27 mouse cellular contexts compared by ENCODE assay signal in the genomic region with DNA sequence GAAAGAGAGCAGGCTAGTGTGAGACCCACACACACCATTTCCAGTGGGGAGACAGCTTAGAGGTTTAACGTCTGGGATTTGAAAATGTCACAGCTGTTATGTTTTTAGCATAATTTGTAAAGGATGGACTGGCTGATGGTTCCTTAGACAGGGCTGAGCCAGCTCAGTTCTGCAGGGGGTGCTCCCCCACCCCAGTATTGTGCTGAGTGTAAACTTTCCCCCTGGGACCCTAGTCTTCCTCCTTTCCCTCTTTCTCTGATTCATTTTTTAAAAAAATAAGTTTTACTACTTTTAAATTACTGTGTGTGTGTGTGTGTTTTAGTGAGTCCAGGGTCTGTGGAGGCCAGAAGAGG. TPM values are rescaled to one million over a fixed set of nuclear protein-coding genes. Genes with fewer than 3 reads are reported as not detected.
A peak's percentile ranks its signal among the peaks of the same experiment; 100 is the strongest.
DNase-seq lines count a peak whose midpoint lies in the region; ATAC-seq and TF ChIP-seq lines count a peak whose summit lies in the region.
"Had no signal": no experiment of that assay in that cellular context is flagged by ENCODE, and none has a peak within 500 bp of the region (broad histone marks: within the 10 kb centered on the region; RNA-seq: fewer than 3 reads in every experiment).

No protein-coding gene starts in this region.

- 54% methylated on average over 1 of the region's 1 CpGs for WGBS in hindbrain, embryonic 12.5 days
- WGBS in hindbrain, embryonic 16.5 days = 32% methylated on average over 1 of the region's 1 CpGs
- WGBS in lung, embryonic 15.5 days = 41% methylated on average over 1 of the region's 1 CpGs
- 31% methylated on average over 1 of the region's 1 CpGs for WGBS in stomach, embryonic 14.5 days
- WGBS in stomach, postnatal 0 days = 35% methylated on average over 1 of the region's 1 CpGs

- no peaks in the 10 kb centered on the region for H3K36me3 ChIP-seq in hindbrain, embryonic 12.5 days
- no peaks in the 10 kb centered on the region for H3K36me3 ChIP-seq in hindbrain, embryonic 16.5 days (ENCODE audit: control insufficient read depth, insufficient read depth, low read length)
- H3K36me3 ChIP-seq in lung, embryonic 15.5 days = no peaks in the 10 kb centered on the region
- no peaks in the 10 kb centered on the region for H3K36me3 ChIP-seq in stomach, embryonic 14.5 days (ENCODE audit: control insufficient read depth, insufficient read depth, low read length)
- H3K36me3 ChIP-seq in stomach, postnatal 0 days (ENCODE audit: control insufficient read depth, insufficient read depth, low read length) = no peaks in the 10 kb centered on the region
- H3K36me3 ChIP-seq: heart, embryonic 12.5 days; limb, embryonic 12.5 days; liver, embryonic 12.5 days; neural tube, embryonic 12.5 days had no signal

- no peak overlapping the region for H3K4me2 ChIP-seq in hindbrain, embryonic 12.5 days (replicated peaks)
- no peak overlapping the region for H3K4me2 ChIP-seq in hindbrain, embryonic 16.5 days (ENCODE audit: low read length)
- H3K4me2 ChIP-seq in lung, embryonic 15.5 days = no peak overlapping the region
- no peak overlapping the region for H3K4me2 ChIP-seq in stomach, embryonic 14.5 days (replicated peaks; ENCODE audit: low read depth, low read length)
- no peak overlapping the region for H3K4me2 ChIP-seq in stomach, postnatal 0 days (replicated peaks; ENCODE audit: low read depth)
- H3K4me2 ChIP-seq: heart, embryonic 12.5 days; limb, embryonic 12.5 days; liver, embryonic 12.5 days; neural tube, embryonic 12.5 days had no signal

- ATAC-seq in hindbrain, embryonic 12.5 days (ENCODE audit: low FRiP score) = no peak; the same call in 1 of the 2 replicates
- ATAC-seq in hindbrain, embryonic 16.5 days = no peak; the same call in 1 of the 2 replicates
- ATAC-seq in lung, embryonic 15.5 days (ENCODE audit: borderline replicate concordance, extremely low read depth, low FRiP score, low TSS enrichment) = 0 out of 2 replicates have a peak, but pooled peaks have one; percentile 5
- peak; percentile 30; the same call in 1 of the 2 replicates for ATAC-seq in stomach, embryonic 14.5 days (ENCODE audit: insufficient number of reproducible peaks, insufficient read depth, low FRiP score, low read depth)
- ATAC-seq in stomach, postnatal 0 days (ENCODE audit: low FRiP score, low TSS enrichment) = no peak
- ATAC-seq: liver, embryonic 12.5 days had no signal

- H3K9ac ChIP-seq in hindbrain, embryonic 12.5 days = no peak overlapping the region
- no peak overlapping the region for H3K9ac ChIP-seq in hindbrain, embryonic 16.5 days (ENCODE audit: low read depth, low read length)
- no peak overlapping the region for H3K9ac ChIP-seq in lung, embryonic 15.5 days
- H3K9ac ChIP-seq in stomach, embryonic 14.5 days (replicated peaks; ENCODE audit: low read depth, low read length) = no peak overlapping the region
- no peak overlapping the region for H3K9ac ChIP-seq in stomach, postnatal 0 days (ENCODE audit: low read length)
- H3K9ac ChIP-seq: forebrain, postnatal 0 days; heart, embryonic 12.5 days; limb, embryonic 12.5 days; liver, embryonic 12.5 days; neural tube, embryonic 12.5 days had no signal

- 0 out of 2 replicates have a peak, but pooled peaks cover 7% of the 10 kb centered on the region for H3K4me1 ChIP-seq in hindbrain, embryonic 12.5 days
- H3K4me1 ChIP-seq in hindbrain, embryonic 16.5 days (ENCODE audit: control insufficient read depth, insufficient read depth, low read depth, low read length) = peaks cover 6% of the 10 kb centered on the region
- H3K4me1 ChIP-seq in lung, embryonic 15.5 days = 0 out of 2 replicates have a peak, but pooled peaks cover 5% of the 10 kb centered on the region
- 0 out of 2 replicates have a peak, but pooled peaks cover 6% of the 10 kb centered on the region for H3K4me1 ChIP-seq in stomach, embryonic 14.5 days (ENCODE audit: control insufficient read depth, insufficient read depth, low read length)
- no peaks in the 10 kb centered on the region for H3K4me1 ChIP-seq in stomach, postnatal 0 days (replicated peaks; ENCODE audit: control insufficient read depth, insufficient read depth)
- H3K4me1 ChIP-seq: limb, embryonic 12.5 days; liver, embryonic 12.5 days; neural tube, embryonic 12.5 days had no signal

- TF ChIP-seq EP300 in stomach, postnatal 0 days (optimal IDR thresholded peaks at IDR 0.05) = no peak

- H3K9me3 ChIP-seq in hindbrain, embryonic 12.5 days (replicated peaks) = no peaks in the 10 kb centered on the region
- H3K9me3 ChIP-seq in hindbrain, embryonic 16.5 days (ENCODE audit: control insufficient read depth, low read length) = no peaks in the 10 kb centered on the region
- H3K9me3 ChIP-seq in lung, embryonic 15.5 days = no peaks in the 10 kb centered on the region
- no peaks in the 10 kb centered on the region for H3K9me3 ChIP-seq in stomach, embryonic 14.5 days (ENCODE audit: control insufficient read depth, low read depth, low read length)
- no peaks in the 10 kb centered on the region for H3K9me3 ChIP-seq in stomach, postnatal 0 days (ENCODE audit: control insufficient read depth, low read length)
- H3K9me3 ChIP-seq: heart, embryonic 12.5 days; limb, embryonic 12.5 days; liver, embryonic 12.5 days; neural tube, embryonic 12.5 days had no signal

- H3K4me3 ChIP-seq in hindbrain, embryonic 12.5 days = no peak overlapping the region
- no peak overlapping the region for H3K4me3 ChIP-seq in hindbrain, embryonic 16.5 days (ENCODE audit: low read length)
- no peak overlapping the region for H3K4me3 ChIP-seq in lung, embryonic 15.5 days
- H3K4me3 ChIP-seq in stomach, embryonic 14.5 days (ENCODE audit: low read depth, low read length) = no peak overlapping the region
- H3K4me3 ChIP-seq in stomach, postnatal 0 days (ENCODE audit: low read depth, low read length) = no peak overlapping the region
- H3K4me3 ChIP-seq: heart, embryonic 12.5 days; limb, embryonic 12.5 days; liver, embryonic 12.5 days; neural tube, embryonic 12.5 days had no signal

- H3K27me3 ChIP-seq in hindbrain, embryonic 12.5 days = no peaks in the 10 kb centered on the region
- H3K27me3 ChIP-seq in hindbrain, embryonic 16.5 days (replicated peaks; ENCODE audit: control insufficient read depth, insufficient read depth, low read length) = no peaks in the 10 kb centered on the region
- H3K27me3 ChIP-seq in lung, embryonic 15.5 days = no peaks in the 10 kb centered on the region
- no peaks in the 10 kb centered on the region for H3K27me3 ChIP-seq in stomach, embryonic 14.5 days (ENCODE audit: control insufficient read depth, insufficient read depth, low read length)
- H3K27me3 ChIP-seq in stomach, postnatal 0 days (ENCODE audit: control insufficient read depth, insufficient read depth, low read length) = no peaks in the 10 kb centered on the region
- H3K27me3 ChIP-seq: heart, embryonic 12.5 days; neural tube, embryonic 12.5 days had no signal

- no peak for TF ChIP-seq CTCF in stomach, postnatal 0 days (IDR thresholded peaks at IDR 0.05; ENCODE audit: low read depth)

- H3K27ac ChIP-seq in hindbrain, embryonic 12.5 days = peak overlapping the region; percentile 60; the same call in 1 of the 2 replicates
- no peak overlapping the region for H3K27ac ChIP-seq in hindbrain, embryonic 16.5 days (ENCODE audit: low read depth, low read length)
- no peak overlapping the region for H3K27ac ChIP-seq in lung, embryonic 15.5 days
- 0 out of 2 replicates have a peak overlapping the region, but pooled peaks have one; percentile 48 for H3K27ac ChIP-seq in stomach, embryonic 14.5 days (ENCODE audit: low read length)
- no peak overlapping the region for H3K27ac ChIP-seq in stomach, postnatal 0 days (replicated peaks)
- H3K27ac ChIP-seq: kidney, postnatal 0 days; limb, embryonic 12.5 days; liver, embryonic 12.5 days had no signal

- no peak for DNase-seq in lung, postnatal 10 days
- DNase-seq in stomach, postnatal 0 days (ENCODE audit: low spot score) = no peak
- DNase-seq in frontal cortex, postnatal 14 days (ENCODE audit: low spot score in 2 of 2) = no peak
- DNase-seq: adrenal gland, adult 2 months; B cell, adult 2 months; cerebellum, adult 11-12 months; gastrocnemius, postnatal 25 days; heart, adult 18-20 months; kidney, adult 18-20 months; lung, adult 18-20 months; right cerebral cortex, postnatal 4 days; thymus, adult 2 months; thymus, postnatal 4 days had no signal

RNA-seq across cellular contexts. Expression of a gene that starts 39.8 kb away (rescaled TPM):
- polyA plus RNA-seq in hindbrain, embryonic 12.5 days (2016; fragmentation: Nextera tagmentation; extraction: Ambion mirVana) = not detected in 2 replicates
- 0.65 and 0.85 TPM in 2 replicates for polyA plus RNA-seq in hindbrain, embryonic 16.5 days (2015; fragmentation: Nextera tagmentation; extraction: Ambion mirVana)
- polyA plus RNA-seq in lung, embryonic 15.5 days (2015; fragmentation: Nextera tagmentation; extraction: Ambion mirVana) = not detected in 2 replicates
- not detected in 2 replicates for polyA plus RNA-seq in stomach, embryonic 14.5 days (2014; fragmentation: Nextera tagmentation; extraction: Ambion mirVana)
- polyA plus RNA-seq in stomach, postnatal 0 days (2015; fragmentation: Nextera tagmentation; extraction: Ambion mirVana) = 0.34 and 0.64 TPM in 2 replicates
- polyA plus RNA-seq: adrenal gland, adult 2 months; cortical plate, adult 2 months; embryonic facial prominence, embryonic 11.5 days; forebrain, postnatal 0 days; heart, embryonic 12.5 days; kidney, postnatal 0 days; large intestine, adult 2 months; limb, embryonic 12.5 days; liver, embryonic 12.5 days; stomach, embryonic 16.5 days had no signal

RNA-seq across cellular contexts. Expression of a gene that starts 42.7 kb away (rescaled TPM):
- polyA plus RNA-seq in hindbrain, embryonic 12.5 days (2016; fragmentation: Nextera tagmentation; extraction: Ambion mirVana) = 0.30 and 0.31 TPM in 2 replicates
- 0.36 and 0.40 TPM in 2 replicates for polyA plus RNA-seq in hindbrain, embryonic 16.5 days (2015; fragmentation: Nextera tagmentation; extraction: Ambion mirVana)
- 0.26 and 0.29 TPM in 2 replicates for polyA plus RNA-seq in lung, embryonic 15.5 days (2015; fragmentation: Nextera tagmentation; extraction: Ambion mirVana)
- polyA plus RNA-seq in stomach, embryonic 14.5 days (2014; fragmentation: Nextera tagmentation; extraction: Ambion mirVana) = 0.80 and 0.97 TPM in 2 replicates
- polyA plus RNA-seq in stomach, postnatal 0 days (2015; fragmentation: Nextera tagmentation; extraction: Ambion mirVana) = 0.22 and 0.23 TPM in 2 replicates
- polyA plus RNA-seq: adrenal gland, adult 2 months had no signal

RNA-seq across cellular contexts. Expression of a gene that starts 42.8 kb away (rescaled TPM):
- polyA plus RNA-seq in hindbrain, embryonic 12.5 days (2016; fragmentation: Nextera tagmentation; extraction: Ambion mirVana) = 336 and 340 TPM in 2 replicates
- 390 and 413 TPM in 2 replicates for polyA plus RNA-seq in hindbrain, embryonic 16.5 days (2015; fragmentation: Nextera tagmentation; extraction: Ambion mirVana)
- polyA plus RNA-seq in lung, embryonic 15.5 days (2015; fragmentation: Nextera tagmentation; extraction: Ambion mirVana) = 423 and 449 TPM in 2 replicates
- 439 and 440 TPM in 2 replicates for polyA plus RNA-seq in stomach, embryonic 14.5 days (2014; fragmentation: Nextera tagmentation; extraction: Ambion mirVana)
- 253 and 262 TPM in 2 replicates for polyA plus RNA-seq in stomach, postnatal 0 days (2015; fragmentation: Nextera tagmentation; extraction: Ambion mirVana)

Comparison
In these comparisons a context has a peak if more than half of its experiments do, and no peak if none do; other contexts are left out.
1. ATAC-seq: peak in lung, embryonic 15.5 days (single experiment) and stomach, embryonic 14.5 days (single experiment); none in hindbrain, embryonic 12.5 days (single experiment), hindbrain, embryonic 16.5 days (single experiment) and stomach, postnatal 0 days (single experiment).
2. H3K27ac ChIP-seq: peak in hindbrain, embryonic 12.5 days (single experiment) and stomach, embryonic 14.5 days (single experiment); none in hindbrain, embryonic 16.5 days (single experiment), lung, embryonic 15.5 days (single experiment) and stomach, postnatal 0 days (single experiment).